Mouse (Mus musculus): ENCODE measurements around the gene Adipor2.
A peak's percentile ranks its signal among the peaks of the same experiment; 100 is the strongest.

The Adipor2 gene

GRCm38 (mm10) chr6:119352501-119352900 lies 65.0 kb downstream of the Adipor2 start:
- DNase-seq (ENCODE audit: extremely low spot score, low read depth, low spot score) = no peak

GRCm38 (mm10) chr6:119351656-119352055 lies 65.8 kb downstream of the Adipor2 start:
- DNase-seq (ENCODE audit: extremely low spot score, low read depth, low spot score) = no peak

DNA sequence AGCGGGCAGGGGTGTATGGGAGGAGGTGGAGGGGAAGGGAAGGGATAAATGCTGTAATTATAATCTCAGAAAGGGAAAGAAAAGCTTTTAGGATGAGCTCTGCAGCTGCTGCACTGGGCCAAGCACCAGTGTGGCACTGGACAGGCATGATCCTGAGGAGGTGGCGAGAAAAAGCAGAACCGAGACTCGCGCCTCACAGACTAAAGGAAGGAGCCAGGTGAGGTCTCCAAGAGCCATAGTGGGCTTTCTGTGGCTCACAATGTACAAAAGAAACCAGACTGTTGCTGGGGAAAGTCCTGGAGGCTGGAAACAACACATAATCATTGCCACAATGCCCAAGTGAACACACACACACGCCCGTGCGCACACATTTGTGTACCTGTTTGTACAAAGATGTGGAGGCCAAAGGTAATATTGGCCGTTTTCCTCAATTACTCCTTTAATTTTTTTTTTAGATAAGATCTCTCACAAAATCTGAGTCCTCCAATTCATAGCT lies 66.8 kb downstream of the Adipor2 start:
- DNase-seq (ENCODE audit: extremely low spot score, low read depth, low spot score) = no peak

GRCm38 (mm10) chr6:119348234-119348633 lies 69.3 kb downstream of the Adipor2 start:
- DNase-seq (ENCODE audit: extremely low spot score, low read depth, low spot score) = peak; percentile 86

- DNase-seq (ENCODE audit: extremely low spot score, low read depth, low spot score) = no peak
Measured at GRCm38 (mm10) chr6:119347813-119348212, 69.7 kb downstream of the Adipor2 start.

DNA sequence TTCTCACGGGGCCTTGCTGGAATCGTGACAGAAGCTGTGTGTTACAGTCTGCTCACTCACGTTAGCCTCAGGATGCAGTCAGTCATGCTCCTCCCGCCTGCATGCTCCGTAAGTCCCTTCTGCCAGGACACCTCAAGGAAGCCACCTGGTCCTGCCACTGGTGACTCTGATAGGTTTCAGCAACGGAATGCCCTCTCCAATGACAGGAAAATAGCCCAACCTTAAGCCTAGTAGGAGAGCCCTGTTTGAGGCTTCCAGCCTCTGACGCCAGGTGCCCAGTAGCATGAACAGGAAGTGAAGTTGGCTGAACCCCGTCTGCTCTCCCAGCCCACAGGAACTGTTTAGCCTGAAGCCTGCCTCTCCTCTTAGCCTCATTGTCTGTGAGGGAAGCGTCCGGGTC lies 71.2 kb downstream of the Adipor2 start:
- no peak for DNase-seq (ENCODE audit: extremely low spot score, low read depth, low spot score)

DNA sequence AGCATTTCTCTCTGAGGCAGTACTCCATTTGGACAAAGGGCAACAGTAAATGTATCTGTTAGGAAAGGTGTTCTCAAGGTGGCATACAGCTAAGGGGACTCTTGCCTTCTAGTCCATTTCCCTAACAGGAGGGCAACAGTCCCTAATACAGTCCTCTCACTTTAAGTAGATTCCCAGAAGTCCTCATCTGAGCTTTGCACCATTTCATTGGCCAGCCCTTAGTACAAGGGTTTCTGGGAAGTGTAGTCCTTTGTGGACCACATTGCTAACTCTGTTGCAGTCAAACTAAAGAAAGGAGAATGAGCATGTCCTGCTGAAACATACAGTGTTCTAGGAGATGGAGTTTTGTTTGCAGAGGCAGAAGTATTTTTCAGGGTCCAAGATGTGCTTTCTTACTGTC lies 76.1 kb downstream of the Adipor2 start:
- DNase-seq (ENCODE audit: extremely low spot score, low read depth, low spot score) = no peak

DNA sequence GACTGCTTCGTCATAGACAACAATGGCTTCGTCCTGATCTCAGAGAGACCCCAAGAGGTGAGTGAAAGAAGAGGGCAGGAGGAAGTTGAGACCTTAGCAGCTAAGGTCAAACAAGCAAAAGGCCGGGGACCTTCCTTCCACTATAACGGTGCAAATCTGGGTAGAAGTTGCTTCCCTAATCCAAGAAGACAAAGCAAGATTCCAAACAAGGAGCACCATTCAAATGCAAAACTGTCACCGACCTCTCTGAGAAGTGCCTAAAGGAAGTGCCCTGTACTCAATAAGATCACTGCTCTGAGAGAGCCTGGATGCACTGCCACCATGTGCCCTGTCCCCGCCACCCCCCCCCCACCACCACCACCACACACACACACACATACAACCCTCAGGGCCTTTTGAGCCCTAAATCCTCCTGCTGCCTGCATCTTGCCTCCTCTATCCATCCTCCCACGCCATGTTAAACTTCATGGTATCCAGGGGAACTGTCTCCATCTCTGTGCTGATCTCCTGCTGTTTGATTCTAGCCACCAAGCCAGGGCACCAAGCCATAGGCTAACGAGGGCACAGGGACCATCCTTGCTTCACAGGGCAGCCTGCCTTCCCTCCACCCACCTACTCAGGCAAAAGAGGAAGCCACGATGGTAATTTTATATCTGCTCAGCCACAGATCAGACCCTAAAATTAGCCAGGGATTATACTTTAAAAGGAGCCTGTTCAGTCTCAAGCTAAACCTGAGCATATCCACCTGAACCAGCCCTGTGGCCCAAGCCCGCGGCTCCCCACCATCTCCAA lies 79.2 kb downstream of the Adipor2 start:
- no peak for DNase-seq (ENCODE audit: extremely low spot score, low read depth, low spot score)

DNA sequence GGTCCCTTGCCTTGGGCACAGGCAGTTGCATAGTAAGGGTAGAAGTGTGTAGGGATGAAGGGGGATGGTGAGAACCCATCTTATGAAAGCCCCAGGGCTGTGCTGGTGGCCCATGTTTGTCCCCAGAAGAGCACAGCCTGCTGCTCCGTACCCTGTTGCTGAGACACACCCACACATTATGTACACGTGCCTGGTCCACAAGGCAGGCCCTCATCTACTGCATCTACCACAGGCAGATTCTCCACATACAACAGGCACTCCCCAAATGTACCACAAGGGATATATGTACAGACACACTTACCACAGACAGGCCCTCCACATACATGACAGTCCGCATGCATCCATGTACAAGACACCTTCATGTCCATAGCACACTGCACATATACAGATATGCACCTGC lies 80.2 kb downstream of the Adipor2 start:
- no peak for DNase-seq (ENCODE audit: extremely low spot score, low read depth, low spot score)

DNA sequence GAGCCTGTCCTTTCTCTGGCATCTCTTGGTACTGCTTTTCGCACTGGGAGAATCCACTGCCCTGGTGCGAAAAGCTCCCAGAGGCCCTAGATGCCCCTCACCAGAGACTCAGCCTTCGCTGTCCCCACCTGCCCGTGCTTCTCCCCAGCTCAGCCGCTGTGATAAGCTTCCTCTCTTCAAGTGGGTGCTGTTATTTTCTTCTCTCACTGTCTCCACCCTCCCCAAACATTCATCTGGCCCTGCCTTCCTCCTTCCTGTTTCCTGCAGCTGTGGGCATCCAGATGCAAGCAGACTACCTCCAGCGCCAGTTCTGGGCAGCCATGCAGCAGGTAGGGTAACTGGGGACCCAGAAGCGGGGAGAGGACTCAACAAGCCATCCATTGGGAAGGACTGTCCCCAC lies 81.4 kb downstream of the Adipor2 start:
- no peak for DNase-seq (ENCODE audit: extremely low spot score, low read depth, low spot score)

DNA sequence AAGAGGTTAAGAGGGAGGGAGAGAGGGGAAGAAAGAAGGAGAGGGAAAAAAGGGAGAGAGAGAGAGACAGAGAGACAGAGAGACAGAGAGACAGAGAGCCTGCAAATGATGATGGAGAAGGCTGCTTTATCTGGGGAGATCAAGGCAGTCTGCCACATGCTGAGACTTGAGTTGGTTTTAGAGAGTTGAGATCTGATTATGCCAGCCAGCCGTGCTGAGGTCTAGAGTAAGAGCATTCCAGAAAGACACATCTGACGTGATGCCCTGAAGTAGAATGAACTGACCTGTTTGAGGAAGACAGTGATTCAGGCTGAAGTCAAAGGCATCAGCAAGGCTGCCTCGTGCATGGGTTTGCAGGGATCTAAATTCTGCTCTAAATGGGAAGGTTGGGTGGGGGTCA lies 83.7 kb downstream of the Adipor2 start:
- DNase-seq (ENCODE audit: extremely low spot score, low read depth, low spot score) = no peak

- DNase-seq (ENCODE audit: extremely low spot score, low read depth, low spot score) = no peak
Measured at GRCm38 (mm10) chr6:119333202-119333601, 84.3 kb downstream of the Adipor2 start.

- no peak for DNase-seq (ENCODE audit: extremely low spot score, low read depth, low spot score)
Measured at GRCm38 (mm10) chr6:119332111-119332510, 85.4 kb downstream of the Adipor2 start.

DNA sequence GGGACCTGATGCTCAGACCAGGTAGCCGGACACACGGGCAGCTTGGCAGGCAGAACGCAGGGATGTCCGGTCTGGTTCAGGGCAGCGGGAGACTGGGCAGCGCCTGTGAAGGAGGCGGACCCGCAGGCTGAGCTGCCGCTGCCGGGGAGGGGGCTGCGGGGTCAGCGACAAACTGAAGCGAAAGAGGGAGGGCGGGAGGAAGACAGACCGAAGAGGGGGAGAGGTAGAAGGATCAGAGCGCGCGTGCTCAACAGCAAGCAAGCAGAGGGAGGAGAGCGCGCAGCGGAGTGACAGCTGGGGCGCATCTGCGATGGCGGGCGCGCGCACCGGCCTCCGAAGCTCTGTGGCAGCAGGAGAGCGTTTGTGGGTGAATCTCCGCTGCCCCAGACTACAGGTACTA lies 87.0 kb downstream of the Adipor2 start, which contains the start of gene Lrtm2:
Lrtm2 (minus strand) TSS at position 261 of the 400 bp plus-strand sequence.
- no peak for DNase-seq (ENCODE audit: extremely low spot score, low read depth, low spot score)

GRCm38 (mm10) chr6:119329936-119330335 lies 87.6 kb downstream of the Adipor2 start:
- no peak for DNase-seq (ENCODE audit: extremely low spot score, low read depth, low spot score)

- DNase-seq (ENCODE audit: extremely low spot score, low read depth, low spot score) = no peak
Measured at GRCm38 (mm10) chr6:119329215-119329714, 88.2 kb downstream of the Adipor2 start.

DNA sequence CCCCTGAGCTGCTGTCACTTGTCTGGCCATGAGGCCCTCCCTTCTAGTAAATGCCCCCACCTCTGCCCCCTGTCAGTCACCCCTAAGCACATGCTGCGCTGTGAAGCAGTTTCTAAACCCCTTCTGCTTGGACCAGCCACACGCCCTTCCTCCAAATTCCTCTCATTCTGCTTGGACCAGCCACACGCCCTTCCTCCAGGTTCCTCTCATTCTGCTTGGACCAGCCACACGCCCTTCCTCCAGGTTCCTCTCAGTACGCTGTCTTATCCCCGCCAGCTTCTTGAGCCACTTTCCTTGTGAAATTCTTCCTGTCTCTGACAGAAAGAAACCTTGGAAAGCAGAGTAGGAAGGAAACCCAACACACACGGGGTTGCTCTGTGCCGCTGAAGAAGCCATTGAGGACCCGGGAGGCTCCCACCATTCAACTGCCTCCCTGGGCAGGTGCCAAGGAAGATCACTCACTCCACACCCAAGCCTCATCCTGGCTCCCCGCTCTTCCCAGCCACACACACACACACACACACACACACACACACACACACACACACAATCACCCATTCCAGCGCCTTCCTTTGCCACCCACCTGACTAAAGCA lies 88.9 kb downstream of the Adipor2 start:
- DNase-seq (ENCODE audit: extremely low spot score, low read depth, low spot score) = no peak

DNA sequence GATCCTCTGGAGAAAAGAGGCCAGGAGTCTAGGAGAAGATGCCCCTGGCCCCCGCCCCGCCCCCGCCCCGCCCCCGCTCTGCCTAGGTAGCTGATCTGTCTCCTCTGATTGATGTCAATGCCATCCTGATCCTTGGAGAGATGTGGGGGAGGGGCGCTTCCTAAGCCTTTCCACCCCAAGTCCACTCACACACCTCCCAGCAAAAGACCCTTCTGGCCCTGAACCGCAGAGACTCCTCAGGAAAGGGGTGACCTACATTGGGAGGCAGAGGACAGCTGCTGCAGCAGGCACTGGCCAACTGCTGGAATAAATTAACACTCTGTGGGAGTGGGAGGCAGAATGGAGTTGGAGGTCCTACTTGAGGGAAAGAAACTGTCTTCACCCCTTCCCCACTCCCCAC lies 91.0 kb downstream of the Adipor2 start:
- no peak for DNase-seq (ENCODE audit: extremely low spot score, low read depth, low spot score)

DNA sequence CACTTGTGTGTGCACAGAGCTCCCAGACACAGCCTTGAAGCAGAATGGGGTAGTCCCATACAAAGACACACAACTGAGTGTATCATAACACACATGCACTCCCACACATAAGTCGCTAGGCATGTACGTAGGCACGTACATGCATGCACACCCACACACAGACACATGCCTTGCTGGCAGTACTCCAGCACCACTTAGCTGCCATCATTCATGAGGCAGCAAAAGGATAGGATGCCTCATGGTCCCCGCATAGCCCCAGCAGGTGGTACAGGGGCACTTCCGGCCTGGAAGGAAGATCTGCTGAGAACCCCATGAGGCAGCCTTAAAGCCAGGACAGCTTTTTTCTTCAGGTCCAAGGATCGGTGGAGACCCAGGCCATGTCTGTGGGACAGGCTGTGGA lies 91.5 kb downstream of the Adipor2 start:
- no peak for DNase-seq (ENCODE audit: extremely low spot score, low read depth, low spot score)

DNA sequence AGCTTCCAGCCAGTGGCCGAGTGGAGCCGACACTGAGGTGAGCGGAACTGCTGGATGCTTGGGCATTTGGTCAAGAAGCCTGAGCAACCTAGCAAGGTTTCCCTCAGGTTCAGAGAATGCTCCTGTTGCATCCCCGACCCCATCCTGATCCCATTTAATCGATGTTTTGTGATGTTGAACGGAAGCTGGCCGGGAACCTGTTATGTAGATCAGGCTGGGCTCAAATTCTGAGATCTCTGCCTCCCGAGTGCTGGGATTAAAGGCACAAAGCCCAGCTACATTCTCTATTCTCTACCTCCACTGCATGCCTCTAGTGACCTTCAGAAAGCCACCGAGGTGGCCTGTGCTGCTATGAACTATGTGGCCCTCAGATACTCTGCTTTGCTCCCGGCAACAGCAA lies 92.7 kb downstream of the Adipor2 start:
- no peak for DNase-seq (ENCODE audit: extremely low spot score, low read depth, low spot score)

DNA sequence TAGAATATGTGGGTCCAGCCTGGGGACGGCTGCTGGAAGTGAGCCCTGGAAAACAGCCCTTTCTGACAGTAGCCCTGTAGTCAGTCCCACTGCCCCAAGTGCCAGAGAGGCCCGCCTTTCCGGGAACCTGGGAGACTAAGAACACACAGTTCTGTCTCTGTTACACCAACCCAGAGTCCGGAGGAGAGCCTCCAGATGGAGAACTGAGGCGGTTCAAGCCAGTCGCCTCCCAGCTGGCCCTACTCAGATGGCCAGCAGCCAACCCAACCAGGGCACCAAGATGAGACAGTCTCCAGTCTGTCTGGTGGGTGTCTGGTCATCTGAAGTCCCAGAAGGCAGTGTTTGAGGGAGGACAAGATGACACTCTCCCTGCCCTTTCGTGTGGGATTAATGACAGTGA lies 95.8 kb downstream of the Adipor2 start:
- DNase-seq (ENCODE audit: extremely low spot score, low read depth, low spot score) = no peak

- peak; percentile 56 for DNase-seq (ENCODE audit: extremely low spot score, low read depth, low spot score)
Measured at GRCm38 (mm10) chr6:119320481-119320880, 97.0 kb downstream of the Adipor2 start.
